Mouse (Mus musculus) left cerebral cortex, postnatal 36 days (tissue): ENCODE data around the gene Rps16. TPM values are rescaled to one million over a fixed set of nuclear protein-coding genes. Genes with fewer than 3 reads are reported as not detected.

Experiments used
- DNase-seq, 2 experiments: peaks; one replicate each; pipeline ENCODE4 v3.0.0; 2021 to 2022; ENCODE audit warnings: low spot score in 2 of 2, mixed read lengths in 1 of 2
- intact Hi-C: fragments of 180-260 bp; cut with DNase I; formaldehyde crosslinking; loops from one replicate; pipeline ENCODE4 v1.15.1; 2025
- total RNA-seq, 2 experiments: library from RNA; stranded (reverse); gene quantifications; 2 replicates each; pipeline ENCODE4 v1.2.3; 2021

Gene Rps16
- total RNA-seq = 100 to 1,000 TPM; 425 to 456 TPM

DNA sequence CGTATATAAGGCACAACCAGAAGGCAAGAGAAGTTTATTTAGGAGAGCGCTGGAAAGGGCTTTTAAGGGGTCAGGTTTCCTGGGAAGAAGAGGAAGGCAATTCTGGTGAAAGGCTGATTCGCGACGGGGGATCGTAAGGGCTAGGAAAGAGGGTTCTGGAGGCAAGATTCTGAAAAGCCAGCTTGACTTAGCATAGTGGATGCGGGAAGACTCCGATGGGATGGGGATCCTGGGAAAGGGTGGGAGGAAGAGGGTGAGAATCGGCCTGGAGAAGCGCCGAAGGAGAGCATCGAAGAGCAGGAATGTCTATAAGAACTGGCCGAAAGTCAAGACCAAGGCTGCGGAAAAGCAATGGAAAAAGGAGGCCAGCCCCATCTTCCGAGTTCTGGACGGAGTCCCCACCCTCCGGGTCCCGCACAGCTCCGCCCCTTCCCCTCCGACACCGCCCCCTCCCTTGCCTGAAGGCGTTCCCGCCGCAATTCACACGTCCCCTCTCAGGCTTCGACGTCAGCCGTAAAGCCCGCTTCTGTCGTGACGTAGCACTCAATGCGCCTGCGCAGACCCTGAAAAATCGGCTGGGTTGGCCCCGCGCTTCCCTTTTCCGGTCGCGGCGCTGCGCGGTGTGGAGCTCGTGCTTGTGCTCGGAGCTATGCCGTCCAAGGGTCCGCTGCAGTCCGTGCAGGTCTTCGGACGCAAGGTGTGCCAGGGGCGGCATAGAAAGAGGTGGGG lies at the start of gene Rps16:
Gene Rps16 (plus strand): TSS at position 498 of the 729 bp plus-strand sequence.
- intact Hi-C loops = no loop called here

DNA sequence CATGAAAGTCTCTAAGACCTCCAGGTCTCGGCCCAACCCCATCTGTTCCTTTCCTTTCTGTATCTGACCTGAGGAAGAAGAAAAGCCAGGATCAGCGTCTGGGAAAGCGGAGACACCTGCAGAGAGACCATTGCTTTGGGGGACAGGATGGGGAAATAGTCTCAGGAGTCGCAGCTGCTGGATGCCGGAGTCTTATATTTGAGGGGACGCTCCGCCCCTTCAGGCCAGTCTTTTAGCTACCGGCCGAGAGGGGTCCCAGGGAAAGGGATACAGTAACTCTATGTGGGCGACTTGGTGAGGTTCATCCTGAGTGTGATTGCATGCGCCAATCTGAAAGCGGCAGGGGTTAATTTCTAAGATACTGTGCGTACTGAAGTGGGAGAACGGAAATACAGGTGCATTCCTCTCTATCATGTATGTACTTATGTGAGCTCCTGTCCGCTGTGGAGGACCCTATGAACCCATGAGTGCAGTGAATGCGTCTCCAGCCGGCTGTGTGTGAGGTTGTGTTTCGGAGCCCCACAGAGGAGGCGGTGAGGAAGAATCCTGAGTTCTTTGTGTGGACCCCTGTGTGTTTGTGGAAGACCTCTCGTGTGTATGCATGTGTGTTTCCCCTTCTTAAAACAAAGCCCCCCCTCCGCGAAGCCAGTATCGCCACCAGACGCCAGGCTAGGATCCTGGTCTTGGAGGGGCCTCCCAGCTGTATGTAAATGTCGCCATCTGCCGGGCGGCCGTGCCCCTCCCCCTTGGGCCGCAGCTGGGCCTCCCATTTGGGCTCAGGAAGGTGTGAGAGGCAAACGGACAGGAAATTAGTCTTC lies 48.6 kb upstream of the Rps16 start, which contains the start of gene Dll3:
Gene Dll3 (minus strand): TSS at position 623 of the 818 bp plus-strand sequence.
- peak in 1 of 2 experiments; percentile 19 for DNase-seq
- intact Hi-C loops = loop anchor here (10.0 kb wide), 1 partner anchor 247 kb away; the partner anchor contains the start of gene Psmc4

More for the DNA sequence above, at the start of gene Rps16:
- DNase-seq = peak; percentile 98

DNA sequence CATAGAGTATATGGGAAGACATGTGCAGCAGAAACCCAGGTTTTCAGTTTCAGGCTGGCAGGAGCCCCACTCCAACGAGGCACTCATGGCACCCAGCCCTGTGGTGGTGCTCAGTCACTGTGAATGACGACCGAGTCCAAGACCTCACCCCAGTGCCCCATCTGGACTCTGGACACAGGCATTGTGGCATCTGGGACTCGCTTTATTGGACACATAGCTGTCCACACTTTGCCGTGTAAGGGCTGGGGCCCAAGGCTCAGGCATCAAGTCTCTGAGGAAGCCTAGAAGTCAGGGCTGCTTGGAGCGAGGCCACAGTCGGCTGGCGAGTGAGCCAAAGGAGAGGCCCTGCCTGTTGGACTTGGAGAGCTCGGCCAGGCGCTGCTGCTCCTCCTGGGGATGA lies 44.8 kb upstream of the Rps16 start:
- no peak for DNase-seq
- intact Hi-C loops = loop anchor here (10.0 kb wide), 1 partner anchor 251 kb away; the partner anchor contains the start of gene Psmc4

DNA sequence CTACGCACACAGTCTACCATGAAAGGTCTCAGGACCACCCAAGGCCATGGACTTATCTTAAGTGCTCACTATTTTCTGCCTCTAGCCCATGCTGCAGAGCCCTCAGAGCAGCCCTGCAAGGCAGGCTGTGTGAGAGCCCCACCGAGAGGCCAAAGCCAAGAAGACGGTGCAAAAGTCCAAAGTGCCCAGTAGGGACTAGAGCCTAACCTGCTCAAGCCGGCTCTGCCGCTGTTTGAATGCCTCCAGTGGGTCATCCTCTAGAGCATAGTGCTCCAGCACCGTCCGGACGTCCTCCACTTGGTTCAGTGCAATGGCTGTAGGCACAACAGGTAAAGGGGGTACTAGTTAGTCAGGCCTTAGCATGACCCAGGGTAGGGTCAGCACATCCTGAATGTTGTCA lies 44.2 kb upstream of the Rps16 start:
- DNase-seq = no peak
- intact Hi-C loops = loop anchor here (10.0 kb wide), 1 partner anchor 251 kb away; the partner anchor contains the start of gene Psmc4

DNA sequence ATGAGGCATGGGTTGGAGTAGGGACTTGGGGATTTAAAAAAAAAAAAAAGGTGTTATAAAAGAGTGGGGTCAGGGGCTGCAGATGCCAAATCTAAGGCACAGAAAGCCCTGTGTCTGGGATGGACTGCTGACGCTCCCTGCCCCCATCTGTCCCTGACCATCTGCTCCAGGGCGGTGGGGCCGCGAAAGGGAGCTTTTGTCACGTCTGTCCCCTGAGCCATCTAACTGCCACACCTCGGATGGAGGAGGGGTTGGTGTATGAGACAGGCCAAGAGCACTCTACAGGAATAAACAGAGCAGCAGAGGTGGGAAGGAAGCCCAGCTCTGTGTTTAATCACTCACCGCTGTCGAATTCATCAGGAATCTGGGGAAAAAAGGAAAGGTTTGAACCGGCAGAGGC lies 40.7 kb upstream of the Rps16 start:
- intact Hi-C loops = loop anchor here (10.0 kb wide), 1 partner anchor 255 kb away; the partner anchor contains the start of gene Psmc4
- DNase-seq = no peak

DNA sequence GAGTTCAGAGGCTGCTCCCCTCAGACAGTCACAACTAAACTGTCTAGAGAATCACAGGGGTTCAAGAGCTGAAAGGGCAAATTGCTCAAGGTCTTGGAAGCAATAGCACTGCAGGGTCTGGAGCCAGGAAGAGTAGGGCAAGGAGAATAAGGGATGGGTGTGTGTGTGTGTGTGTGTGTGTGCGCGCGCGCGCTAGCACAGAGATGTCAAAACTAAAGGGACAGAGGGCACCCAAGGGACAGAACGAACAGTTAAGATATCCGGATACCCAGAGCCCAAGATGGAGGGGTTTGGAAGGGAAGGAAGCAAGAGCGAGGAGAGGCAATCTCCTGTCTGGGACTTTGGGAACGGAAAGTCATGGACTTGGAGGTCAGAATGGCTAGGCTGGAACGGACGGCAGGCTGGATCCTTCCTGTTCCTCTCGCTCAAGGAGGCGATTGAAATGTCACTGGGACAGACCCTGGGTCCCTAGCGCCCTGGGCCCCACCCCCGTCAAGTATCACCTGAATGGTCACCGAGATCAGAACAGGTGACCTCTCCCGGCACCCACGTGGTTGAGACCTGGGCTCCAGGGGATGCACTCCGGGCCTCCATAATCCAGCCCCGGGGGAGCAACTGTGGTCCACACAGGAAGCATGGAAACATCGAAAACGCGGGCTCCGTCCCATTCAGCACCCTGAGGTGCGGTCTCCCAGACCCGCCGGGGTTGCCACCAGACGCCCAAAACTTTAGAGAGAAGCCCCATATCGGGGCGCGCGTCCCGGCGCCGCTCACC lies 39.1 kb upstream of the Rps16 start:
- DNase-seq = no peak
- intact Hi-C loops = no loop called here

DNA sequence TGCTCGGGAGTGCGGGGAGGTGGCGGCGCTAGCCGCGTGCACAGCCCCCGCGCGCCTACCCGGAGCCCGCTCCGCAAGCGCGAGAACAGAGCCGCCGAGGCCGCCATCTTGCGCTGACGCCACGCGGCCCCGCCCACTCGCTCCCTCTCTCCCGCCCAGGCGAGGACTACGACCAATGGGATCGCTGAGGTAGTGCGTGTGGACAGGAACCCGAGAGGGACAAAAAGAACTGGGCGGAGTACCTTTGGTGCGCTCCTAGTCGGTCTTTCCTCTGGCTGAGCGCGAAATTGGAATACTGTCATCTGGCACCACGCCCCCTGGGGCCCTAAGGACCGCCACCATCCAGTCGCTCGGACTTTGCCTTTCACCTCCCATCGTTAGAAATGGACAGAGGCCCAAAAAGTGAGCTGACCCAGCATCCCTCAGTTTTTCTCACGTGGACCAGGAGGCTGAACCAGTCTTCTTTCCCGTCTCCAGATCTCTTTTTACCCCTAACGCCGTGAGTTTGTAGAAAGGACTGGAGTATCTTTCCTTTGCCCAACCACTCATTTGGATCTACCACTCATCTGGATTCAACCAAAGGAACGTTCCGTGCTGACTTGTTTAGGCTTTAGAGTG lies 38.4 kb upstream of the Rps16 start, which contains the start of gene Timm50:
Gene Timm50 (minus strand): TSS at position 147 of the 618 bp plus-strand sequence.
- DNase-seq = peak; percentile 99
- intact Hi-C loops = loop anchor here (1.0 kb wide), 1 partner anchor 26 kb away; the partner anchor contains the start of gene Supt5

DNA sequence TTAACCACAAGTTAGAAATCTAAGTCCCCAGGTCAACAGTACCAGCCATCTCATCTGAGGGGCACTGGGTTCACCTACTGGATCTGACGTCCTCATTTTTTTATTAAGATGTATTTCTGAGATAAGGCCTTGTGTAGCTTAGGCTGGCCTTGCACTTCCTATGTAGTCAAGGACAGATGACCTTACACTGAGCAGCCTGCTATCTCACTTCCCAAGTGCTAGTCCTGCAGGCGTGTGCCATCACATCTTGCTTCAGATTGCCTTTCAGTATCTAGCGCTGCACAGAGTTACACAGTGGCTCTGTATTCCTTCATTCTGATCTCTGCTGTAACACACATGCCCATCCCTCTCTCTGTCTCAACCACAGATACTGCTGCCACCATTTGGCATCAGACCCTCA lies 32.4 kb upstream of the Rps16 start:
- intact Hi-C loops = no loop called here
- DNase-seq = no peak

DNA sequence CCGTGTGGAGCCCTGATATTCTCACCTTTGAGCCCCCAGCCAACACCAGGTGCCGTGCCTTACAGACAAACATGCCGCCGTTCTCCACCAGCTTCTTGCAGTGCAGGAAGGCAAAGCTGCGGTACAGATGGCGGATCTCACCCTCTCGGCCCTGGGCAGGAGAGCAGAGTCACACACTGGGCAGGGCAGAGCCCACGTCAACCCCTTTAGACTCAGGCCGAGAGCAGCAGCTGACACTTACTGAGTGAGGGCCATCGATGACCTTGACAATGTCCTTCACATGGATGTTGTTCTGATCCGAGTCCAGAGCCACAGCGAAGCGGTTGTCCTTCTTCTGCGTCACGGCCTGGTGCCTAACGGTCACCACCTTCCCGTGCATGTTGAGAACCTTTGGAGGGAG lies 31.7 kb upstream of the Rps16 start:
- no peak for DNase-seq

DNA sequence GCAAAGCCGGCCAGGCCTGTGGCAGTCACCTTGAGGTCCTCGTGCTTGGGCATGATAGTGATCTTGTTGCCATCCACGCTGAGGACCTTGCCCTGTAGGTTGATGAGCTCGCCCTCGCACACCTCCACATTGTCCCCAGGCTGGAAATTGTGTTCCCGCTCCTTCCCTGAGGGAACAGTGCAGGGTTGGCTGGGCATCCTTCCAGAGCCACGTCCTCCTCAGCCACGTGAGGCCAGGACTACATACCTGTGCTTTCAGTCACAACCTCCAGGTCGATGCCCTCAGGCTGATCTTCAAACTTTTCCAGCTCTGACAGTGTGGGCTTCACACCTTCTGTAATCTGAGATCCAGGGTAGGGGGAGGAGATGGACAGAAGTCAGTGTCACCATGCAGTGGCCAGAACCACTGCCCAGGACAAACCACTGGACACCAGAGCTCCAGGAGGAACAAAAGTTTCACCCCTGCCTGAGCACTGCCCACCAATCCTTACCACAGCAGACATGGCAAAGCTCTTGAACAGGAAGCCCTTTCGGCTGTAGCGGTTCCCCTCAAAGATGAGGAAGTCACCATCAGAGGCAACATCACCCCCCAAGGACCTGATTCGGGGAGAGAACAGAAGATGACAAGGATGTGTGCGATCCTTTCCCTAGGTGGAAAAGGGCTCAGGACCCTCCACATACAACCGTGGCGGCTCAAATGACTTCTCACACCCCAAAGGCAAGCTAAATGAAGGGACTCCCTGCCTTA lies 28.3 kb upstream of the Rps16 start:
- no peak for DNase-seq
- intact Hi-C loops = no loop called here

More for the DNA sequence above, 31.7 kb upstream of the Rps16 start:
- intact Hi-C loops = no loop called here

DNA sequence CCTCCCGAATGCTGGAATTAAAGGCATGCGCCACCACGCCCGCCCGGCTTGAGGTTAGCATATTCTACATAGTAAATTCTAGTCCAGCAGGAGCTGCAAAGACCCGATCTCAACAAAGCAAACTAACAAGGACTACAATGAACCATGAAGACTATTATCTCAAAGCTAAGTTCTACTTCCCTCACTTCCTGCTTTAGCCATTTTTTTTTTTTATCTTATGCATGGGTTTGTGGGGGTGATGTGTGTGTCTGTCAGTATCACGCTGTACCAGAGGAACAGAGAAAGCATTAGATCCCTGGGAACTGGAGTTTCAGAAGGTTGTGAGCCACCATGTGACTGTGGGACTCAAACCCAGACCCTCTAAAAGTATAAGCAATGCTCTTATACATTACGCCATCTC lies 25.2 kb upstream of the Rps16 start:
- no peak for DNase-seq
- intact Hi-C loops = no loop called here

DNA sequence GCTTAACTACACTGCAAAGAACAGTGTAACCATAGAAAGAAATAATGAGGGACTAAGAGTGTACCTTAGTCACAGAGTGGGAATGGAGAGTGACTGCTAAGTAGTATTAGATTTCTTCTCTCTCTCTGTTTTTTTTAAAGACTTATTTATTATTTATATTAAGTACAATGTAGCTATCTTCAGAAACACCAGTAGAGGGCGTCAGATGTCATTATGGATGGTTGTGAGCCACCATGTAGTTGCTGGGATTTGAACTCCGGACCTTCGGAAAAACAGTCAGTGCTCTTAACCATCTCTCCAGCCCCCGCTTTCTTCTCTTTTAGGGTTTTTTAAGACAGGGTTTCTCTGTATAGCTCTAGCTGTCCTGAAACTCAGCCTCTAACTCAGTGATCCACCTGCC lies 24.0 kb upstream of the Rps16 start:
- intact Hi-C loops = no loop called here
- no peak for DNase-seq

DNA sequence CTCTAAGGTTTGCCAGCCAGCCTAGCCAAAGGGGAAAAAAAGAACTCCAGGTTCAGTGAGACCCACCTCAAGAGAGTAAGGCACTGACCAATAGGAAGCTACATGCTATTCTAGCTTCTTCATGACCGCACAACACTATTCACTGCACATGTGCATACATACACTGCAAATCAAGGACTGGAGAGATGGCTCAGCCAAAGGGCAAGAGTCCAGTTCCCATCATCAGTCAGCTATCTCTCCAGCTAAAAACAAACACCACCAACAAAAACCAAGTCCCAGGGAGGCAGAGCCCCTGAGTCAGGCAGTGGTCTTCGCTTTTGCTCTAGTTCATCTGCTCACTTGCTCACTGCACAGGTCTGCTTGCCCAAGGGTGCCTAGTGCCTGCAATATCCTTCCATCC lies 22.2 kb upstream of the Rps16 start:
- no peak for DNase-seq
- intact Hi-C loops = no loop called here

DNA sequence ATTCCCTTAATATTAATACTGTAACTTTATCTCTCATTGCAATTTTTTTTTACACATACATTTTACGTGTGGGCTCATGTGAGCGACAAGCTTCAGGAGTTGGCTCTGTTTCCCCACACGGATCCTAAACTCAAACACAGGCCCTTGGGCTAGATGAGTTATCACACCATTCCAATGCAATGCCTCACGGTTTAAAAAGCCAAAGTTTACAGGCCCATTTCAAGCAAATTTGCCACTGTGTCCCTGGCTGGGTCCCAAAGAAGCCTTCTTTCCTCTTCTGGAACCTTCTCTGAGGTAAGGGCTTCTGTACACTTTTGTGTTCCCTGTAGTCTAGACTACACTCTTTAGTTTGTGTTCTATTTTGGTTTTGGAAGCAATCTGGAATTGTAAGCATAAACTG lies 15.9 kb upstream of the Rps16 start:
- DNase-seq = no peak
- intact Hi-C loops = no loop called here

DNA sequence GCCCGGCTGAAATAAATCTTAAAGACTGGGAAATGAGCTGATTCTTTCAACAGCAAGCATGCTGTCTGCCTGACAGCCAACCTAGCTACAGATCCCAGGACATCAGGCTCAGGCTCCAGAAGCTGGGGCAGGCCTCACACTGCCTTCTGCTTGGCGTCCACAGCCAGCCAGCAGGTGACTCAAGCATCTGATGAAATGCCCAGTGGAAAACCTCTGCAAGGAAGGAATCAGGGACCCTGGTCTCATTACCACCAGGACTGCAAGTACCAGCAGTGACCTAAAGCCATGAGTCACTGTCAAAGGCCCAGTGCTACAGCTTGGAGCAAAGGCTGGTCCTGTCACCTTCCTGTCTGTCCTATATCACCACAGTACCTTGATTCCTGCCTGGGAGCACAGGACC lies 15.0 kb upstream of the Rps16 start:
- no peak for DNase-seq
- intact Hi-C loops = no loop called here

DNA sequence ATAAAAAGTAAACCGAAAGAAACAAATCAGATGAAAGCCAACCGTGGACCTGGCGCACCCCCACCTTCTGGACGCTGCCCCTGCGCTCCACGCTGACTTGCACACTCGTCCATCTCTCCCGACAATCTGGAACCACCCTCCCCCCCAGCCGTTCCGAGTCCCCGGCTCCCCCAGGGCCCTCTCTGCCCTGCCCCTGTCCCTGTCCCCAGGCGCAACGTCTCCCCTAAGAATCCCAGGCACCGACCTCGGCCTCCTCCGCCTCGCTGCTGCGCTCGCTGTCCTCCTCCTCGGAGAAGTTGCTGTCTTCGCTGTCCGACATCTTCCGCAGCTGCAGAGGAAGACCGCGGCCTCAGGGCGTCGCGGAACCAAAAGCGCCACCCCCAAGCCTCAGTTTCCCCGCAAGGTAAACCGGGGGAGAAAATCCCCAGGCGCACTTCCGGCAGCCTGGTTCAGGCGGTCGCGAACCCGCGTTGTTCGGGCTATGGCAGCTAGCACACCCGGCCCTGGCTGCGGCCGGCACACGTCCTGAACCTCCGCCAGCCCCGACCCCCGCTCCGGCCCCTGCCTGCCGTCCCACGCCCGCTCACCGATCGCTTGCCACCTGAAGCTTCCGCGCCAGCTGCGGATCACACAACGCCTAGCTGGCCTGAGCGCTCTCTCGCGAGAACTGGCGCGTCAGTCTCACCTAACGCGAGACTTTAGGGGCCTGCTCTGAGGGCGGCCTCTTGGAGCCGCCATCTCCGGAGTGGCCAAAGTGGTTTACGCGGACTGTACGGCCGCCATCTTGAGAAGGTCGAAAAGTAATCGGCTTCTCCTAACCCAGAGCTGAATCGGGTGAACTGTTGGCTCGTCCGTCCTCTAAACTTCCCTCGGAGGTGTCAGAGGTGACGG lies 12.1 kb upstream of the Rps16 start, which contains the start of gene Supt5:
Gene Supt5 (minus strand): TSS at position 639 of the 891 bp plus-strand sequence.
- peak; percentile 95 to 96 for DNase-seq
- intact Hi-C loops = loop anchor here (1.0 kb wide), 1 partner anchor 26 kb away; the partner anchor contains the start of gene Timm50

DNA sequence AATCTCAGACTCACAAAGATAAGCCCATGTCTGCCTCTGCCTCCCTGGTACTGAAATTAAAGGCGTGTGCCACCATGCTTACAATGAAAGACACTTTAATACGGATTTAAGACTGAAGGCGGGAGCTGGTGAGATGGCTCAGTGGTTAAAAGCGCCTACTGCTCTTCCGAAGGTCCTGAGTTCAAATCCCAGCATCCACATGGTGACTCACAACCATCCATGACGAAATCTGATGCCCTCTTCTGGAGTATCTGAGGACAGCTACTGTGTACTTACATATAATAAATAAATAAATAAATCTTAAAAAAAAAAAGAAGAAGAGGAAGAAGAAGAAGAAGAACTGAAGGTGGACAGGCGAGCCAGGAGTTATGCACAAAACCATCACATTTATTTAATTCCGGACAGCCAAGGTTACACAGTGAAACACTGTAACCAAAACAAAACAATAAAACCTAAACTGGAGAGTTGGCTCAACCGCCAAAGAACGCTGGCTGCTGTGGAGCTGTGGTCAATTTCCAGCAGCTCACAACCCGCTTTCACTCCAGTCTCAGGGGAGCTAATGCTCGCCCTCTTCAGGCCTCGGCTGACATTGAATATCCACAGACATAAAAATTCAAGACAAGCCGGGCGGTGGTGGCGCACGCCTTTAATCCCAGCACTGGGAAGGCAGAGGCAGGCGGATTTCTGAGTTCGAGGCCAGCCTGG lies 11.1 kb upstream of the Rps16 start:
- intact Hi-C loops = no loop called here
- no peak for DNase-seq
